In genomic region chr8:83036521-83037166, GRCm38 (mm10) we compare ENCODE assay signal across 13 mouse cellular contexts.
A peak's percentile ranks its signal among the peaks of the same experiment; 100 is the strongest.
DNase-seq lines count a peak whose midpoint lies in the region; TF ChIP-seq lines count a peak whose summit lies in the region.
"Had no signal": no experiment of that assay in that cellular context is flagged by ENCODE, and none has a peak within 500 bp of the region (broad histone marks: within the 10 kb centered on the region; RNA-seq: fewer than 3 reads in every experiment).

No protein-coding gene starts in this region.

- intact Hi-C loops in gastrocnemius, postnatal 36 days (cut with DNase I), result no loop called here

- no peak overlapping the region for H3K9ac ChIP-seq in ES-E14 (ENCODE audit: insufficient read depth, low read depth, low read length, poor library complexity, severe bottlenecking)
- H3K9ac ChIP-seq: liver, embryonic 14.5 days had no signal

- no peak overlapping the region for H3K4me3 ChIP-seq in layer of hippocampus, adult 2 months
- no peak overlapping the region for H3K4me3 ChIP-seq in ES-E14 (ENCODE audit: insufficient read depth in 1 of 2, low read depth in 1 of 2, low read length in 2 of 2, poor library complexity in 1 of 2, severe bottlenecking in 1 of 2)
- H3K4me3 ChIP-seq: left cerebral cortex, adult 2 months had no signal

- in situ Hi-C loops in ES-E14 (cut with MboI; ENCODE audit: low sequenced_read_pairs in 2 of 2, unreplicated experiment in 2 of 2), result no loop called here

- peak; percentile 18 to 35 for DNase-seq in cerebellum, postnatal 14 days
- DNase-seq in cerebellum, postnatal 4 days (ENCODE audit: low spot score in 2 of 2), result no peak
- no peak for DNase-seq in layer of hippocampus, adult 2 months (ENCODE audit: low spot score in 2 of 2)
- DNase-seq in layer of hippocampus, adult 9-10 months (ENCODE audit: low spot score), result no peak
- peak; percentile 90 for DNase-seq in ES-E14 (ENCODE audit: low read depth, low spot score)
- peak; percentile 29 to 38 for DNase-seq in gastrocnemius, postnatal 36 days
- DNase-seq in testis, postnatal 10 days (ENCODE audit: low spot score), result no peak
- no peak for DNase-seq in adrenal gland, postnatal 14 days
- DNase-seq: adrenal gland, postnatal 36 days; kidney, adult 9 months; right cerebral cortex, adult 18-20 months had no signal

- no peak for TF ChIP-seq CTCF in layer of hippocampus, adult 2 months (conservative IDR thresholded peaks at IDR 0.05)

- H3K27ac ChIP-seq in layer of hippocampus, adult 2 months, result peak overlapping the region; percentile 3; the same call in 1 of the 2 replicates
- no peak overlapping the region for H3K27ac ChIP-seq in ES-E14 (ENCODE audit: insufficient read depth, low read depth, low read length, poor library complexity, severe bottlenecking)
- H3K27ac ChIP-seq: left cerebral cortex, adult 2 months; liver, embryonic 14.5 days had no signal

- H3K4me1 ChIP-seq in ES-E14 (ENCODE audit: control insufficient read depth in 2 of 2, insufficient read depth in 2 of 2, low read length in 2 of 2, poor library complexity in 1 of 2), result peaks cover 4 to 9% of the 10 kb centered on the region in 2 experiments; a peak in 3 of 4 replicates

- H3K9me3 ChIP-seq in ES-E14 (ENCODE audit: control insufficient read depth, insufficient read depth, low read depth, low read length), result no peaks in the 10 kb centered on the region

- no peaks in the 10 kb centered on the region for H3K36me3 ChIP-seq in ES-E14 (ENCODE audit: control insufficient read depth, insufficient read depth, low read length, poor library complexity, severe bottlenecking)

TF ChIP-seq in ES-E14, 5 proteins besides CTCF, POLR2A, EP300 and RAD21:
- TF ChIP-seq HCFC1 (IDR thresholded peaks at IDR 0.05; ENCODE audit: borderline replicate concordance, insufficient read depth, low read length) (no peak), ZC3H11A (IDR thresholded peaks at IDR 0.05; ENCODE audit: borderline replicate concordance, low read depth, low read length) (no peak), ZNF384 (IDR thresholded peaks at IDR 0.05; ENCODE audit: low read depth, low read length) (no peak), MAFK (IDR thresholded peaks at IDR 0.05; ENCODE audit: insufficient read depth, low read depth, low read length) (no peak), CHD2 (IDR thresholded peaks at IDR 0.05; ENCODE audit: low read depth, low read length) (no peak)

Comparison
In these comparisons a context has a peak if more than half of its experiments do, and no peak if none do; other contexts are left out.
1. DNase-seq: peak in cerebellum, postnatal 14 days (2 of 2), ES-E14 (single experiment) and gastrocnemius, postnatal 36 days (2 of 2); none in cerebellum, postnatal 4 days (0 of 2), layer of hippocampus, adult 2 months (0 of 2), layer of hippocampus, adult 9-10 months (single experiment), testis, postnatal 10 days (single experiment) and adrenal gland, postnatal 14 days (single experiment).